Mouse (Mus musculus) left cerebral cortex, adult 2 months (tissue): ENCODE data around the gene Sgip1. TPM values are rescaled to one million over a fixed set of nuclear protein-coding genes. Genes with fewer than 3 reads are reported as not detected.

Experiments used
- DNase-seq, 2 experiments: peaks; one replicate each; pipeline ENCODE4 v3.0.0; 2021 to 2022; ENCODE audit warnings: low spot score in 2 of 2, mixed read lengths in 1 of 2; ENCODE audit errors: extremely low spot score in 1 of 2
- H3K27ac ChIP-seq: fragments of 200-600 bp; 2 replicates; pipeline ENCODE4 v1.8.1; 2022
- H3K4me3 ChIP-seq: fragments of 200-600 bp; 2 replicates; pipeline ENCODE4 v1.8.1; 2022
- CTCF ChIP-seq: fragments of 200-600 bp; IDR thresholded peaks from 2 replicates; pipeline ENCODE4 v1.8.1; 2022; ENCODE audit warnings: antibody characterized with exemption, mild to moderate bottlenecking, moderate library complexity
- intact Hi-C: fragments of 180-260 bp; cut with DNase I; formaldehyde crosslinking; loops from one replicate; pipeline ENCODE4 v1.15.1; 2025
- total RNA-seq, 2 experiments: library from RNA; stranded (reverse); gene quantifications; 2 replicates each; pipeline ENCODE4 v1.2.3; 2021

Sgip1 gene
- total RNA-seq, 2 experiments from 2014 or later = 293 to 300 TPM

- Histone ChIP-seq H3K4me3 (no peak overlapping the region), H3K27ac (no peak overlapping the region)
- intact Hi-C loops = no loop called here
- DNase-seq = no peak
- TF ChIP-seq CTCF = no peak
Measured at GRCm38 (mm10) chr4:102821786-102822185, 80.7 kb downstream of the Sgip1 start.

- H3K4me3 ChIP-seq = no peak overlapping the region
- intact Hi-C loops = no loop called here
- TF ChIP-seq CTCF = no peak
- H3K27ac ChIP-seq = no peak overlapping the region
- no peak for DNase-seq
Measured at GRCm38 (mm10) chr4:102824494-102824893, 83.4 kb downstream of the Sgip1 start.

- intact Hi-C loops = no loop called here
- DNase-seq = peak; percentile 35 to 42
- no peak overlapping the region for H3K4me3 ChIP-seq
- peak overlapping the region; percentile 21; the same call in 1 of the 2 replicates for H3K27ac ChIP-seq
- TF ChIP-seq CTCF = no peak
Measured at GRCm38 (mm10) chr4:102826159-102826558, 85.1 kb downstream of the Sgip1 start.

GRCm38 (mm10) chr4:102828518-102828917 lies 87.4 kb downstream of the Sgip1 start:
- TF ChIP-seq CTCF = no peak
- intact Hi-C loops = no loop called here
- DNase-seq = no peak

GRCm38 (mm10) chr4:102833191-102833590 lies 92.1 kb downstream of the Sgip1 start:
- no peak for TF ChIP-seq CTCF
- H3K4me3 ChIP-seq = no peak overlapping the region
- H3K27ac ChIP-seq = no peak overlapping the region
- intact Hi-C loops = no loop called here
- DNase-seq = no peak

More at GRCm38 (mm10) chr4:102828518-102828917, 87.4 kb downstream of the Sgip1 start:
- Histone ChIP-seq H3K4me3 (no peak overlapping the region), H3K27ac (no peak overlapping the region)

- DNase-seq = no peak
- TF ChIP-seq CTCF = no peak
- Histone ChIP-seq H3K4me3 (no peak overlapping the region), H3K27ac (no peak overlapping the region)
- intact Hi-C loops = no loop called here
Measured at GRCm38 (mm10) chr4:102833726-102834125, 92.6 kb downstream of the Sgip1 start.

GRCm38 (mm10) chr4:102834710-102835109 lies 93.6 kb downstream of the Sgip1 start:
- no peak for DNase-seq
- TF ChIP-seq CTCF = peak; percentile 58
- Histone ChIP-seq H3K27ac (no peak overlapping the region), H3K4me3 (no peak overlapping the region)
- intact Hi-C loops = loop anchor here (5.0 kb wide), 1 partner anchor 72 kb away; no protein-coding TSS in a partner anchor

GRCm38 (mm10) chr4:102840062-102840798 lies 99.1 kb downstream of the Sgip1 start:
- intact Hi-C loops = no loop called here
- H3K27ac ChIP-seq = peak overlapping the region; percentile 51; the same call in 1 of the 2 replicates
- H3K4me3 ChIP-seq = no peak overlapping the region
- no peak for DNase-seq
- no peak for TF ChIP-seq CTCF

- intact Hi-C loops = no loop called here
- TF ChIP-seq CTCF = no peak
- Histone ChIP-seq H3K4me3 (no peak overlapping the region), H3K27ac (peak overlapping the region; percentile 51)
- no peak for DNase-seq
Measured at GRCm38 (mm10) chr4:102840956-102841729, 100.0 kb downstream of the Sgip1 start.

GRCm38 (mm10) chr4:102850498-102850897 lies 109.4 kb downstream of the Sgip1 start:
- Histone ChIP-seq H3K27ac (peak overlapping the region; percentile 36; the same call in 1 of the 2 replicates), H3K4me3 (no peak overlapping the region)
- DNase-seq = no peak
- TF ChIP-seq CTCF = no peak
- intact Hi-C loops = no loop called here

- no peak for DNase-seq
Measured at GRCm38 (mm10) chr4:102851161-102851560, 110.1 kb downstream of the Sgip1 start.

GRCm38 (mm10) chr4:102852290-102852689 lies 111.2 kb downstream of the Sgip1 start:
- DNase-seq = peak in 1 of 2 experiments; percentile 42
- intact Hi-C loops = no loop called here

More at GRCm38 (mm10) chr4:102851161-102851560, 110.1 kb downstream of the Sgip1 start:
- no peak overlapping the region for H3K27ac ChIP-seq
- H3K4me3 ChIP-seq = no peak overlapping the region
- intact Hi-C loops = no loop called here
- TF ChIP-seq CTCF = no peak

More at GRCm38 (mm10) chr4:102852290-102852689, 111.2 kb downstream of the Sgip1 start:
- TF ChIP-seq CTCF = no peak
- no peak overlapping the region for H3K4me3 ChIP-seq
- no peak overlapping the region; the same call in 1 of the 2 replicates for H3K27ac ChIP-seq
